Mouse (Mus musculus): ENCODE measurements around the gene Desi2. TPM values are rescaled to one million over a fixed set of nuclear protein-coding genes. Genes with fewer than 3 reads are reported as not detected.
"Not testable (repeated sequence)": the region's sequence is repeated elsewhere in the genome, so short reads cannot be mapped to it uniquely, and the experiment has no call there.

The Desi2 gene
- 10.2 and 10.6 TPM in 2 replicates for total RNA-seq (2014; fragmentation: Nextera tagmentation)
- 15.5 and 19.8 TPM in 2 replicates for total RNA-seq (2017)

GRCm38 (mm10) chr1:178187216-178187791 lies at the start of gene Desi2:
TSS of gene Desi2 (plus strand) at chr1:178187417.
- ATAC-seq (replicated peaks; ENCODE audit: low FRiP score, low TSS enrichment, poor library complexity, severe bottlenecking): peak; percentile 98

- ATAC-seq (replicated peaks; ENCODE audit: low FRiP score, low TSS enrichment, poor library complexity, severe bottlenecking): peak; percentile 62; the same call in 1 of the 2 replicates
Measured at GRCm38 (mm10) chr1:178146513-178146912, 40.7 kb upstream of the Desi2 start.

GRCm38 (mm10) chr1:178146915-178147314 lies 40.3 kb upstream of the Desi2 start:
- not testable (repeated sequence) for ATAC-seq (replicated peaks; ENCODE audit: low FRiP score, low TSS enrichment, poor library complexity, severe bottlenecking)

- no peak for ATAC-seq (replicated peaks; ENCODE audit: low FRiP score, low TSS enrichment, poor library complexity, severe bottlenecking)
Measured at GRCm38 (mm10) chr1:178182251-178182650, 5.0 kb upstream of the Desi2 start.

GRCm38 (mm10) chr1:178185591-178185990 lies 1.6 kb upstream of the Desi2 start:
- no peak for ATAC-seq (replicated peaks; ENCODE audit: low FRiP score, low TSS enrichment, poor library complexity, severe bottlenecking)

GRCm38 (mm10) chr1:178187810-178188209 lies 593 bp downstream of the Desi2 start:
- peak; percentile 27 for ATAC-seq (replicated peaks; ENCODE audit: low FRiP score, low TSS enrichment, poor library complexity, severe bottlenecking)

- no peak for ATAC-seq (replicated peaks; ENCODE audit: low FRiP score, low TSS enrichment, poor library complexity, severe bottlenecking)
Measured at GRCm38 (mm10) chr1:178188386-178188785, 1.2 kb downstream of the Desi2 start.

- ATAC-seq (replicated peaks; ENCODE audit: low FRiP score, low TSS enrichment, poor library complexity, severe bottlenecking): no peak
Measured at GRCm38 (mm10) chr1:178205701-178206325, 18.6 kb downstream of the Desi2 start.

GRCm38 (mm10) chr1:178207856-178208255 lies 20.6 kb downstream of the Desi2 start:
- not testable (repeated sequence) for ATAC-seq (replicated peaks; ENCODE audit: low FRiP score, low TSS enrichment, poor library complexity, severe bottlenecking)

- ATAC-seq (replicated peaks; ENCODE audit: low FRiP score, low TSS enrichment, poor library complexity, severe bottlenecking): no peak
Measured at GRCm38 (mm10) chr1:178209966-178210365, 22.7 kb downstream of the Desi2 start.

GRCm38 (mm10) chr1:178217157-178217556 lies 29.9 kb downstream of the Desi2 start:
- ATAC-seq (replicated peaks; ENCODE audit: low FRiP score, low TSS enrichment, poor library complexity, severe bottlenecking): no peak

GRCm38 (mm10) chr1:178218305-178218704 lies 31.1 kb downstream of the Desi2 start:
- ATAC-seq (replicated peaks; ENCODE audit: low FRiP score, low TSS enrichment, poor library complexity, severe bottlenecking): no peak

- no peak for ATAC-seq (replicated peaks; ENCODE audit: low FRiP score, low TSS enrichment, poor library complexity, severe bottlenecking)
Measured at GRCm38 (mm10) chr1:178219166-178220077, 32.2 kb downstream of the Desi2 start.

GRCm38 (mm10) chr1:178228888-178229287 lies 41.7 kb downstream of the Desi2 start:
- not testable (repeated sequence) for ATAC-seq (replicated peaks; ENCODE audit: low FRiP score, low TSS enrichment, poor library complexity, severe bottlenecking)

- peak; percentile 75 for ATAC-seq (replicated peaks; ENCODE audit: low FRiP score, low TSS enrichment, poor library complexity, severe bottlenecking)
Measured at GRCm38 (mm10) chr1:178234109-178234508, 46.9 kb downstream of the Desi2 start.

GRCm38 (mm10) chr1:178235919-178236466 lies 48.8 kb downstream of the Desi2 start:
- ATAC-seq (replicated peaks; ENCODE audit: low FRiP score, low TSS enrichment, poor library complexity, severe bottlenecking): no peak

GRCm38 (mm10) chr1:178238676-178239075 lies 51.5 kb downstream of the Desi2 start:
- no peak for ATAC-seq (replicated peaks; ENCODE audit: low FRiP score, low TSS enrichment, poor library complexity, severe bottlenecking)

- peak; percentile 82 for ATAC-seq (replicated peaks; ENCODE audit: low FRiP score, low TSS enrichment, poor library complexity, severe bottlenecking)
Measured at GRCm38 (mm10) chr1:178241884-178242508, 54.8 kb downstream of the Desi2 start.

- ATAC-seq (replicated peaks; ENCODE audit: low FRiP score, low TSS enrichment, poor library complexity, severe bottlenecking): peak; percentile 42
Measured at GRCm38 (mm10) chr1:178248107-178248820, 61.0 kb downstream of the Desi2 start.

Data from megakaryocyte-erythroid progenitor cell, adult 5-6 weeks (primary cell).